Mouse (Mus musculus) heart, postnatal 0 days (tissue): ENCODE measurements at regions not wholly inside any gene's neighbourhood (a gene's known extent, or its start where the extent isn't known, plus 50 kb on each side); places are given as distances from the start of the nearest gene placed in this dataset.

Source experiments
- CTCF ChIP-seq: IDR thresholded peaks from 2 replicates; pipeline ENCODE4 v1.5.1; 2016; ENCODE audit warnings: antibody characterized with exemption, control low read depth, low read depth
- EP300 ChIP-seq: IDR thresholded peaks from 2 replicates; pipeline ENCODE4 v1.6.1; 2016; ENCODE audit warnings: antibody characterized with exemption, low read depth

GRCm38 (mm10) chr14:68927814-68928213, 366.3 kb downstream of the Synb start:
- TF ChIP-seq CTCF (no peak), EP300 (no peak)
